Mouse (Mus musculus) megakaryocyte, embryonic 14.5 days (primary cell): ENCODE measurements at regions not wholly inside any gene's neighbourhood (a gene's known extent, or its start where the extent isn't known, plus 50 kb on each side); places are given as distances from the start of the nearest gene placed in this dataset.

Experiments used
- FLI1 ChIP-seq: IDR thresholded peaks from 2 replicates; pipeline ENCODE4 v1.6.1; 2012; ENCODE audit warnings: low read length, inconsistent platforms, mixed read lengths
- GATA1 ChIP-seq: IDR thresholded peaks from 3 replicates; pipeline ENCODE4 v1.6.1; 2012; ENCODE audit warnings: mixed read lengths, low read length, inconsistent platforms, borderline replicate concordance

- TF ChIP-seq GATA1 = no peak
- no peak for TF ChIP-seq FLI1
Measured at GRCm38 (mm10) chr11:111747262-111747946, 681.4 kb downstream of the Kcnj2 start.
